Mouse (Mus musculus): Measurements from ENCODE around the gene Cpne9. TPM values are rescaled to one million over a fixed set of nuclear protein-coding genes. Genes with fewer than 3 reads are reported as not detected.

Cpne9 gene
- polyA plus RNA-seq, 1 experiment from 2014 or later: 0.02 TPM

GRCm38 (mm10) chr6:113296046-113296445 is 13.9 kb downstream of the Cpne9 start:
- Histone ChIP-seq H3K4me3 (ENCODE audit: low read depth, low read length) (no peak overlapping the region), H3K4me1 (ENCODE audit: insufficient read depth) (no peaks in the 10 kb centered on the region), H3K27me3 (ENCODE audit: insufficient read depth, low read length) (no peaks in the 10 kb centered on the region), H3K36me3 (replicated peaks; ENCODE audit: insufficient read depth, low read length) (no peaks in the 10 kb centered on the region), H3K27ac (ENCODE audit: low read depth) (no peak overlapping the region), H3K4me2 (ENCODE audit: low read depth, low read length) (no peak overlapping the region), H3K9me3 (ENCODE audit: low read length) (no peaks in the 10 kb centered on the region), H3K9ac (replicated peaks) (no peak overlapping the region)
- ATAC-seq: no peak
- WGBS (ENCODE audit: insufficient replicate concordance): 77% methylated on average over 2 of the region's 2 CpGs
- TF ChIP-seq EP300 (IDR thresholded peaks at IDR 0.05; ENCODE audit: low read depth): no peak
- TF ChIP-seq CTCF (IDR thresholded peaks at IDR 0.05; ENCODE audit: low read depth): no peak
- DNase-seq: no peak

DNA sequence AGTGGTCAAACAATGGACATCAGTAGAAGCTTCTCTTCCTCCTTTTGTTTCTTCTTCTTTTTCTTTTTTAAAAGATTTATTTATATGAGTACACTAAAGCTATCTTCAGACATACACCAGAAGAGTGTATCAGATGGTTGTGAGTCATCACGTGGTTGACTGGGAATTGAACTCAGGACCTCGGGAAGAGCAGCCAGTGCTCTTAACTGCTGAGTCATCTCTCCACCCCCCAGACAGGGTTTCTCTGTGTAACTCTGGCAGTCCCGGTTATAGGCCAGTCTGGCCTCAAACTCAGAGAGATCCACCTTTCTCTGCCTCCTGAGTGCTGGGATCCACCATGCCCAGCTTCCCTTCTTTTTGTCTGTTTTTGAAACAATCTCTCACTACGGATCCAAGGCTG is 14.5 kb downstream of the Cpne9 start:
- no peak for TF ChIP-seq EP300 (IDR thresholded peaks at IDR 0.05; ENCODE audit: low read depth)
- TF ChIP-seq CTCF (IDR thresholded peaks at IDR 0.05; ENCODE audit: low read depth): no peak
- H3K4me1 ChIP-seq (ENCODE audit: insufficient read depth): no peaks in the 10 kb centered on the region
- H3K4me2 ChIP-seq (ENCODE audit: low read depth, low read length): no peak overlapping the region
- H3K27ac ChIP-seq (ENCODE audit: low read depth): no peak overlapping the region
- H3K36me3 ChIP-seq (replicated peaks; ENCODE audit: insufficient read depth, low read length): no peaks in the 10 kb centered on the region
- WGBS (ENCODE audit: insufficient replicate concordance): 44% methylated on average over 4 of the region's 4 CpGs
- ATAC-seq: no peak
- no peaks in the 10 kb centered on the region for H3K9me3 ChIP-seq (ENCODE audit: low read length)
- no peaks in the 10 kb centered on the region for H3K27me3 ChIP-seq (ENCODE audit: insufficient read depth, low read length)
- no peak overlapping the region for H3K4me3 ChIP-seq (ENCODE audit: low read depth, low read length)
- no peak for DNase-seq
- no peak overlapping the region for H3K9ac ChIP-seq (replicated peaks)

DNA sequence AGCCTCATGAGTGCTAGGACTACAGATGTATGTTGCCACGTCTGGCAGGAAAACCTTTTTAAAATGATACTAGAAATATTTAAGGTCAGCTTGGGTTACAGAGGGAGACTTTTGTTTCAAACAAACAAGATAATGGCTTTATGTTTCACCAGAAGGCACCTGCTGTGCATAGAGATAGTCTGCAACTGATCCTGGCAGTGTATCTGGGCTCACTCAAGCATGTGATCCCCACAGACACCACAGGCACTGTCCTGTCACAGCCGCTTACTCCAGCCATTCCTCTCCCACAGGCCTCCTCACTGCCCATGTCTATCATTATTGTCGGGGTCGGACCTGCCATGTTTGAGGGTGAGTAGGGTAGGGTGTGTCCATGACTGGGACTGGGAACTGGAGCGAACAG is 19.2 kb downstream of the Cpne9 start:
- TF ChIP-seq EP300 (IDR thresholded peaks at IDR 0.05; ENCODE audit: low read depth) (no peak), CTCF (IDR thresholded peaks at IDR 0.05; ENCODE audit: low read depth) (no peak)

DNA sequence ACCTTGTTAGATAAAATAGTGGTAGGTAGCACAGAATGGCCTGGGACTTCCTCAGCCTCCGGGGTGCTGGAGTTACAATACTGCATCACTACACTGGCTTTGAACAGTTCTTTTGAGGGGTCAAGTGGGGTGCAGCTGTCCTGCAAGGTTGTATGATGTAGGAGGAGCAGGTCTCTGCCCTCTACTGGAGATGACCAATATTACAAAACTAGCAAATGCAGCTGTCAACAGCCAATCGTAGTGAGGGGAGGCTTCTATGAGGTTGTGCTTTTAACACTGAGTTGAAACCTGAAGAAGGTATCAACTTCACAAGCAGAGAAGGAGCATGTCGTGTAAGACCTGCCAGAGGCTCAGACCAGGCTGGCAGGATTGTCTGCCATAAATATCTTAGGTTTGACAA is 20.2 kb downstream of the Cpne9 start:
- H3K4me2 ChIP-seq (ENCODE audit: low read depth, low read length): no peak overlapping the region
- no peaks in the 10 kb centered on the region for H3K27me3 ChIP-seq (ENCODE audit: insufficient read depth, low read length)
- H3K27ac ChIP-seq (ENCODE audit: low read depth): no peak overlapping the region
- ATAC-seq (no peak), DNase-seq (no peak)
- 19% methylated on average over 3 of the region's 3 CpGs for WGBS (ENCODE audit: insufficient replicate concordance)
- no peaks in the 10 kb centered on the region for H3K9me3 ChIP-seq (ENCODE audit: low read length)
- no peak overlapping the region for H3K9ac ChIP-seq (replicated peaks)
- H3K4me1 ChIP-seq (ENCODE audit: insufficient read depth): peaks cover 5% of the 10 kb centered on the region
- TF ChIP-seq EP300 (IDR thresholded peaks at IDR 0.05; ENCODE audit: low read depth): no peak
- TF ChIP-seq CTCF (IDR thresholded peaks at IDR 0.05; ENCODE audit: low read depth): peak; percentile 73
- no peaks in the 10 kb centered on the region for H3K36me3 ChIP-seq (replicated peaks; ENCODE audit: insufficient read depth, low read length)
- no peak overlapping the region for H3K4me3 ChIP-seq (ENCODE audit: low read depth, low read length)

More for the DNA sequence above, 19.2 kb downstream of the Cpne9 start:
- Histone ChIP-seq H3K4me2 (ENCODE audit: low read depth, low read length) (no peak overlapping the region), H3K4me1 (ENCODE audit: insufficient read depth) (peaks cover 5% of the 10 kb centered on the region), H3K27ac (ENCODE audit: low read depth) (no peak overlapping the region), H3K36me3 (replicated peaks; ENCODE audit: insufficient read depth, low read length) (no peaks in the 10 kb centered on the region), H3K4me3 (ENCODE audit: low read depth, low read length) (no peak overlapping the region), H3K9ac (replicated peaks) (no peak overlapping the region), H3K9me3 (ENCODE audit: low read length) (no peaks in the 10 kb centered on the region), H3K27me3 (ENCODE audit: insufficient read depth, low read length) (no peaks in the 10 kb centered on the region)
- DNase-seq (no peak), ATAC-seq (no peak)
- 75% methylated on average over 5 of the region's 5 CpGs for WGBS (ENCODE audit: insufficient replicate concordance)

DNA sequence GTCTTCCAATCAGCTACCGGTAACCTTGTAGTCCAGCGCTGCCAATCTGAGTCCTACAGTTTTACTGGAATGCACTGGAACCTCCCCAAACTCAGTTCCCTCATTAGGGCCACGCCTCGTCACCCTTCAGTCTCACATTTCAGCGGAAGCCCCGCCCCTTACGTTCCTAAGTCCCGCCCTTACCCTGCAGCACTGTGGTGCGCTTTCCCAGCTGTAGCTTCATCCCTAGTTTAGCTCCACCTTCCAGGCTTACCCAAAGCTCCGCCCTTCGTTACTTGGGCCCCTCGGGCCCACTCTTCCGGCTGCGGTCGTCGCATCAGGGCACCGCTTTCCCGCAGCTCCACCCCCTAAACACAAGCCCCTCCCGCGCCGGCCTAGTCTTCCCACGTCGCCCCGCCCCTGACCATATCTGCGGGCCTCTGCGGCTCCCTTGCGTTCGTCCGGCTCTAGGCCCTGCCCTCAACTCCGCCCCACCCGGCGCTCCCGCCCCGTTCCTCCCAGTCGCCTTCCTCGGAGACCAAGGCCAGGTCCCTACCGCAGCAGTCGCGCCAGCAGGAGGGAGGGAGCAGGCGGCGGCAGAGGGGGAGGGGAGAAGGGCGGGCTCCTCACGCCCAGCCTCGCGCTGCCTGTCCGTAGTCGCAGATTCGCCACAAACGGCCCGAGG is 24.3 kb downstream of the Cpne9 start:
- WGBS (ENCODE audit: insufficient replicate concordance): under 1% methylated on average over 49 of the region's 50 CpGs
- ATAC-seq: peak; percentile 92
- DNase-seq: peak; percentile 100
- Histone ChIP-seq H3K27ac (ENCODE audit: low read depth) (peak overlapping the region; percentile 100), H3K4me1 (ENCODE audit: insufficient read depth) (peaks cover 14% of the 10 kb centered on the region), H3K27me3 (ENCODE audit: insufficient read depth, low read length) (no peaks in the 10 kb centered on the region), H3K9ac (replicated peaks) (peak overlapping the region; percentile 99), H3K36me3 (replicated peaks; ENCODE audit: insufficient read depth, low read length) (peaks cover 17% of the 10 kb centered on the region), H3K9me3 (ENCODE audit: low read length) (no peaks in the 10 kb centered on the region), H3K4me2 (ENCODE audit: low read depth, low read length) (peak overlapping the region; percentile 96), H3K4me3 (ENCODE audit: low read depth, low read length) (peak overlapping the region; percentile 100)
- TF ChIP-seq CTCF (IDR thresholded peaks at IDR 0.05; ENCODE audit: low read depth): no peak
- no peak for TF ChIP-seq EP300 (IDR thresholded peaks at IDR 0.05; ENCODE audit: low read depth)

GRCm38 (mm10) chr6:113306986-113307349 is 24.9 kb downstream of the Cpne9 start, which contains the start of gene Brpf1:
TSS of gene Brpf1 (plus strand) at chr6:113307137.
- TF ChIP-seq CTCF (IDR thresholded peaks at IDR 0.05; ENCODE audit: low read depth) (no peak), EP300 (IDR thresholded peaks at IDR 0.05; ENCODE audit: low read depth) (peak; percentile 81; the same call in 1 of the 2 replicates)
- Histone ChIP-seq H3K36me3 (replicated peaks; ENCODE audit: insufficient read depth, low read length) (peaks cover 21% of the 10 kb centered on the region), H3K27me3 (ENCODE audit: insufficient read depth, low read length) (no peaks in the 10 kb centered on the region), H3K9me3 (ENCODE audit: low read length) (no peaks in the 10 kb centered on the region), H3K4me2 (ENCODE audit: low read depth, low read length) (peak within 1 kb of the TSS; percentile 96), H3K9ac (replicated peaks) (peak within 1 kb of the TSS; percentile 99), H3K4me1 (ENCODE audit: insufficient read depth) (peaks cover 14% of the 10 kb centered on the region), H3K27ac (ENCODE audit: low read depth) (peak within 1 kb of the TSS; percentile 100), H3K4me3 (ENCODE audit: low read depth, low read length) (peak within 1 kb of the TSS; percentile 100)
- 0% methylated on average over 32 of the region's 32 CpGs for WGBS (ENCODE audit: insufficient replicate concordance)
- ATAC-seq (peak; percentile 44), DNase-seq (no peak)

Measured in liver, postnatal 0 days (tissue).